In genomic region chr13:60086657-60087056, GRCm38 (mm10) we compare ENCODE assay signal across 11 mouse cellular contexts.
A peak's percentile ranks its signal among the peaks of the same experiment; 100 is the strongest.
DNase-seq lines count a peak whose midpoint lies in the region; ATAC-seq and TF ChIP-seq lines count a peak whose summit lies in the region.
"Had no signal": no experiment of that assay in that cellular context is flagged by ENCODE, and none has a peak within 500 bp of the region (broad histone marks: within the 10 kb centered on the region; RNA-seq: fewer than 3 reads in every experiment).

No protein-coding gene starts in this region.

- intact Hi-C loops in left cerebral cortex, postnatal 14 days (cut with DNase I), result no loop called here
- intact Hi-C loops in left cerebral cortex, adult 2 months (cut with DNase I), result no loop called here
- intact Hi-C loops in gastrocnemius, postnatal 14 days (cut with DNase I; ENCODE audit: low total_unique reads), result no loop called here

- peaks cover 13% of the 10 kb centered on the region for H3K9me3 ChIP-seq in forebrain, embryonic 10.5 days
- no peaks in the 10 kb centered on the region for H3K9me3 ChIP-seq in forebrain, embryonic 16.5 days (ENCODE audit: control insufficient read depth, low read length)
- H3K9me3 ChIP-seq: forebrain, embryonic 13.5 days had no signal

- WGBS in forebrain, embryonic 10.5 days, result 93% methylated on average over 8 of the region's 8 CpGs
- WGBS in forebrain, embryonic 16.5 days, result 63% methylated on average over 8 of the region's 8 CpGs

- no peak for ATAC-seq in forebrain, embryonic 16.5 days
- ATAC-seq: forebrain, embryonic 13.5 days had no signal

- H3K9ac ChIP-seq in forebrain, embryonic 16.5 days (replicated peaks; ENCODE audit: low read depth, low read length), result no peak overlapping the region
- H3K9ac ChIP-seq: forebrain, embryonic 13.5 days; hindbrain, embryonic 14.5 days had no signal

- no peak for DNase-seq in forebrain, embryonic 10.5 days (ENCODE audit: extremely low spot score, low spot score)
- peak; percentile 7 to 42 for DNase-seq in left cerebral cortex, postnatal 14 days (ENCODE audit: low spot score in 2 of 2)
- DNase-seq in left cerebral cortex, adult 2 months (ENCODE audit: extremely low spot score in 1 of 2, low spot score in 2 of 2), result no peak
- DNase-seq in gastrocnemius, postnatal 14 days, result peak; percentile 70
- DNase-seq in lung, postnatal 10 days, result peak; percentile 86
- no peak for DNase-seq in c-Kit-positive CD71-positive TER-119-positive erythroid progenitor cells, embryonic 14.5 days (ENCODE audit: low spot score)
- no peak for DNase-seq in adrenal gland, postnatal 4 days (ENCODE audit: low spot score in 2 of 2)
- DNase-seq: adrenal gland, postnatal 14 days had no signal

- H3K27me3 ChIP-seq in forebrain, embryonic 10.5 days (ENCODE audit: poor library complexity, severe bottlenecking), result peaks cover 6% of the 10 kb centered on the region; the same call in 1 of the 2 replicates
- no peaks in the 10 kb centered on the region for H3K27me3 ChIP-seq in forebrain, embryonic 16.5 days (replicated peaks; ENCODE audit: control insufficient read depth, insufficient read depth, low read length)
- H3K27me3 ChIP-seq: forebrain, embryonic 13.5 days had no signal

- H3K4me3 ChIP-seq in forebrain, embryonic 10.5 days, result no peak overlapping the region
- no peak overlapping the region for H3K4me3 ChIP-seq in forebrain, embryonic 16.5 days (replicated peaks; ENCODE audit: low read length)
- H3K4me3 ChIP-seq in left cerebral cortex, adult 2 months, result no peak overlapping the region
- H3K4me3 ChIP-seq: forebrain, embryonic 13.5 days had no signal

- H3K4me2 ChIP-seq in forebrain, embryonic 16.5 days (ENCODE audit: low read length), result no peak overlapping the region
- H3K4me2 ChIP-seq: forebrain, embryonic 13.5 days; hindbrain, embryonic 14.5 days had no signal

- H3K4me1 ChIP-seq in forebrain, embryonic 10.5 days, result peaks cover 26% of the 10 kb centered on the region
- peaks cover 5% of the 10 kb centered on the region for H3K4me1 ChIP-seq in forebrain, embryonic 16.5 days (replicated peaks; ENCODE audit: control insufficient read depth, insufficient read depth, low read length)

- no peaks in the 10 kb centered on the region for H3K36me3 ChIP-seq in forebrain, embryonic 10.5 days (replicated peaks)
- H3K36me3 ChIP-seq in forebrain, embryonic 16.5 days (ENCODE audit: control insufficient read depth, insufficient read depth), result no peaks in the 10 kb centered on the region

- 0 out of 2 replicates have a peak overlapping the region, but pooled peaks have one; percentile 4 for H3K27ac ChIP-seq in forebrain, embryonic 10.5 days
- H3K27ac ChIP-seq in forebrain, embryonic 16.5 days (ENCODE audit: low read length), result no peak overlapping the region
- H3K27ac ChIP-seq in left cerebral cortex, adult 2 months, result no peak overlapping the region
- H3K27ac ChIP-seq: forebrain, embryonic 13.5 days; hindbrain, embryonic 14.5 days had no signal

- TF ChIP-seq CTCF in left cerebral cortex, adult 2 months (IDR thresholded peaks at IDR 0.05), result no peak

Comparison
In these comparisons a context has a peak if more than half of its experiments do, and no peak if none do; other contexts are left out.
1. DNase-seq: peak in left cerebral cortex, postnatal 14 days (2 of 2), gastrocnemius, postnatal 14 days (single experiment) and lung, postnatal 10 days (single experiment); none in forebrain, embryonic 10.5 days (single experiment), left cerebral cortex, adult 2 months (0 of 2), c-Kit-positive CD71-positive TER-119-positive erythroid progenitor cells, embryonic 14.5 days (single experiment) and adrenal gland, postnatal 4 days (0 of 2).